Mouse (Mus musculus) cerebellum, adult 9-11 months (tissue): Measurements from ENCODE around the gene Gm3591.
"Not testable (repeated sequence)": the region's sequence is repeated elsewhere in the genome, so short reads cannot be mapped to it uniquely, and the experiment has no call there.

Experiments
- DNase-seq: peaks from one replicate; pipeline ENCODE4 v3.0.0; 2022

Gm3591 gene

DNA sequence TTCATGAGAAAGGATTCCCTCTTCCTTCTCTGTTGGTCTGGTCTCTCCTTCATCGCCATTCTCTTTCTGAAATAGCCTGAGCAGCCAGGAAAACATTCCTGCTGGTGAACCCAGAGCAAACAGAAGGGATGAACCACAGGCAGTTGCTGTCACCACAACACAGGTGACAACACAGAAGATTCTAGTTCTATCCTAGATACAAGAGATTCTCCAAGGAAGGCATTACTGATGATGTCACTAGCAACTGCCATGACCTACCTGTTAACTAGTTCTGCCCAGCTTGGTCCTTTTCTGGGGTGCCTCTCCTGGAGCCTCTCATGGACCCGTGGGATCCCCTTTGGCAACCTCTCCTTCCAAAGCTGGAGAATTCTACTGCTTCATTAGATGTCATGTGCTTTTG is at the start of gene Gm3591:
Gm3591 (minus strand) TSS at position 101 of the 400 bp plus-strand sequence.
- not testable (repeated sequence) for DNase-seq

GRCm38 (mm10) chr14:6444511-6444910 is 32.2 kb upstream of the Gm3591 start, which contains the start of gene Gm3594:
TSS of gene Gm3594 (minus strand) at chr14:6444611.
- not testable (repeated sequence) for DNase-seq

- not testable (repeated sequence) for DNase-seq
Measured at GRCm38 (mm10) chr14:6440774-6441173, 28.5 kb upstream of the Gm3591 start.

GRCm38 (mm10) chr14:6440206-6440605 is 27.9 kb upstream of the Gm3591 start:
- DNase-seq, result not testable (repeated sequence)

DNA sequence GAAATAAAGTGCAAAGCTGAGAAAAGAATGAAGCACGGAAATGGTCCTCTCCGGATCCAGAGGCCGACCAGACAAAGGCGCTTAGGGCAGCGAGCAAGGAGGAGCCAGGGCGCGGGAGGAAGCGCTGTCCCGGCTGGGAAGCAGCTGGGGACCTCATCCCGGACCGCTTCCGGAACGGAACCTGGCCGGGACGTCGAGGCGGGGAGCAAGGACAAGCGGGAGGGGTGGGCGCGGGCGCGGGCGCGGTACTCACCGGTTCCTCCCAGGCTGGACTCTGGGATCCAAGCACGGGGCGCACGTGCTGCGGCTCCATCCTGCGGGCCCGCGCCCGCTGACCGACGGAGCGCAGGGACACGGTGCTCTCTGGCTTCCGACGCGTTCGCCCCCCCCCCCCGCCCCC is 14.5 kb upstream of the Gm3591 start:
- DNase-seq, result not testable (repeated sequence)

DNA sequence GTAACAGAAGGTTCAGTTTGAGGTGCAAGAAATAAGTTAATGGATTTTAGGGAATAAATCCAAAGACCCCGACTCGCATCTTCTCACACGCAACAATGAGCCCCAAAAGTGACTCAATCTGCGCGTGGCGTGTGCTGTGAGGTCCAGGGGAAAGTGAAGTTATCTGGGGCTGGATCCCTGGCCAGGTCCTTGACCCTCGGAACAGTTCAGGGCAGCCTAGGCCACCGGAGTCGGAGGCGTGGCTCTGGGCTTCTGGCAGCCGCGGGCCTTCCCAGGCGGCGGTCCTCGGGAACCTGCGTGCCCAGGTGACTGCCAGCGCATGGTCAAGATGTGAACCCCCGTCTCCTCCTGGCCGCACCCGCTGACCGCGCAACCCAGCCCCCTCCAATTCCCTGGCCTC is 14.1 kb upstream of the Gm3591 start:
- not testable (repeated sequence) for DNase-seq

DNA sequence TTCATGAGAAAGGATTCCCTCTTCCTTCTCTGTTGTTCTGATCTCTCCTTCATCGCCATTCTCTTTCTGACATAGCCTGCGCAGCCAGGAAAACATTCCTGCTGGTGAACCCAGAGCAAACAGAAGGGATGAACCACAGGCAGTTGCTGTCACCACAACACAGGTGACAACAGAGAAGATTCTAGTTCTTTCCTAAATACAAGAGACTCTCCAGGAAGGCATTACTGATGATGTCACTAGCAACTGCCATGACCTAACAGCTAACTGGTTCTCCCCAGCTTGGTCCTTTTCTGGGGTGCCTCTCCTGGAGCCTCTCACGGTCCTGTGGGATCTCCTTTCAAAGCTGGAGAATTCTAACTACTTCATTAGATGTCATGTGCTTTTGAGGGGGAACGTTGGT is 22.1 kb downstream of the Gm3591 start, which contains the start of gene Gm16440:
Gm16440 (minus strand) TSS at position 101 of the 400 bp plus-strand sequence.
- DNase-seq, result not testable (repeated sequence)
